Mouse (Mus musculus) liver, embryonic 18 days (tissue): ENCODE results near the gene Caml. TPM values are rescaled to one million over a fixed set of nuclear protein-coding genes. Genes with fewer than 3 reads are reported as not detected.

Source experiments
- polyA plus RNA-seq: library from polyadenylated mRNA; depleted of rRNA; stranded (reverse); fragments of >200 nt; gene quantifications from 2 replicates; pipeline ENCODE4 v1.2.3, GENCODE M21; 2012; rRNA removed

The Caml gene
- 13.9 and 15.5 TPM in 2 replicates for polyA plus RNA-seq

DNA sequence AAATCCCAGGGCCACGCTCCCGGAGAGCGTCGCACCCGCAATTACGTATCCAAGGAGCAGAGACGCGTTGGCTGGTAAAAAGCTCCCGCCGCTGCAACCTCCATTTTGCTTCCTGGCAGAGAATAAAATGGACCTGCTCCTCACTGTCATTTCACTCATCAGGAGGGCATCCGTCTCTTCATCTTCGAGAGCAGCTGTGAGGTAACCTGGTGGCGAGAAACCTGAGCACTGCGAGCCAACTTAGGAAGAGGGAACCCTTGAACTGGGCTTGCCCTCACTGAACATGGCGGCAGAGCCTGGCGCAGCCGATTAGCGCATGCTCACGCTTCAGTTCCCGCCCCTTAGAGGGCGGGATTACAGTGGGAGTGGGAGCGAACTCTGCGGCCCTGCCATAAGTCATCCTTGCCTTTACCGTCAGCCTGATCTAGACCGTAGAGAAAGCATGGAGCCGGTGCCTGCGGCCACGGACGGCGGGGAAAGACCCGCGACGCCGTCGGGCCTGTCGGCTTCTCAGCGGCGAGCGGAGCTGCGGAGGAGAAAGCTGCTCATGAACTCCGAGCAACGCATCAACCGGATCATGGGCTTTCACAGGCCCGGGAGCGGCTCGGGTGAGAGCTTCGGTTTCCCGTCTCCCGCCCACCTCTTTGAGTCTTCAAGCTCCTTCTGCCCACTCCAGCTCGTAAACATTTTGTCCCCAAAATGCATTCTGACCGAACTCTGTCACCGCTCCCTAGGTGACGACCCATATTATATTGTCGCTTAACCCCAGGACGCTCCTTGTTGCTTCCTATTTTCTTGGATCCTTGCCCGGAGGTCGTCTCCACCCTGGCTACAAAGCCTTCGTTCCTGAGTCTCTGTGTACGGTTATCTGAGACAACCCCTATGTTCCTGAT is at the start of gene Caml:
Caml (plus strand) TSS at position 357 of the 893 bp plus-strand sequence.

GRCm38 (mm10) chr13:55573432-55573831 is 49.4 kb upstream of the Caml start, which contains the start of gene Tmed9:
Tmed9 (plus strand) TSS chr13:55573732.

GRCm38 (mm10) chr13:55599566-55600540 is 23.0 kb upstream of the Caml start, which contains the start of gene B4galt7:
B4galt7 (plus strand) TSS chr13:55599896.

GRCm38 (mm10) chr13:55634639-55635127 is 11.9 kb downstream of the Caml start, which contains the start of gene Ddx46:
Ddx46 (plus strand) TSS chr13:55635027.

Other genes with a start within 250 kb of the Caml start
- gene Slc34a1, start 224.8 kb upstream of the Caml start, polyA plus RNA-seq, result not detected in 2 replicates
- not detected in 2 replicates for gene Pfn3, start 207.8 kb upstream of the Caml start, polyA plus RNA-seq
- gene F12, start 196.2 kb upstream of the Caml start, polyA plus RNA-seq, result 238 and 242 TPM in 2 replicates
- 20.6 and 24.2 TPM in 2 replicates for gene Grk6, start 177.9 kb upstream of the Caml start, polyA plus RNA-seq
- 0.58 and 0.66 TPM in 2 replicates for gene Prr7, start 158.7 kb upstream of the Caml start, polyA plus RNA-seq
- 5.2 and 5.5 TPM in 2 replicates for gene Dbn1, start 134.9 kb upstream of the Caml start, polyA plus RNA-seq
- gene Pdlim7, start 109.3 kb upstream of the Caml start, polyA plus RNA-seq, result 13.9 and 14.6 TPM in 2 replicates
- 18.5 and 21.4 TPM in 2 replicates for gene Dok3, start 93.7 kb upstream of the Caml start, polyA plus RNA-seq
- gene Ddx41, start 86.3 kb upstream of the Caml start, polyA plus RNA-seq, result 25.8 and 26.8 TPM in 2 replicates
- gene Fam193b, start 51.9 kb upstream of the Caml start, polyA plus RNA-seq, result 22.0 and 27.4 TPM in 2 replicates
- 68.7 and 69.9 TPM in 2 replicates for gene Tmed9, start 49.3 kb upstream of the Caml start, polyA plus RNA-seq
- gene B4galt7, start 23.1 kb upstream of the Caml start, polyA plus RNA-seq, result 8.1 and 8.5 TPM in 2 replicates
- 12.5 and 13.6 TPM in 2 replicates for gene Ddx46, start 12.0 kb downstream of the Caml start, polyA plus RNA-seq
- 16.8 and 18.7 TPM in 2 replicates for gene B230219D22Rik, start 70.1 kb downstream of the Caml start, polyA plus RNA-seq
- 17.0 and 18.9 TPM in 2 replicates for gene Txndc15, start 91.6 kb downstream of the Caml start, polyA plus RNA-seq
- 25.9 and 28.1 TPM in 2 replicates for gene Pcbd2, start 104.4 kb downstream of the Caml start, polyA plus RNA-seq
- gene Catsper3, start 161.6 kb downstream of the Caml start, polyA plus RNA-seq, result 0.03 and 0.06 TPM in 2 replicates
- gene Pitx1, start 213.2 kb downstream of the Caml start, polyA plus RNA-seq, result 0.01 and 0.02 TPM in 2 replicates